Mouse (Mus musculus) left cerebral cortex, postnatal 14 days (tissue): ENCODE measurements at regions not wholly inside any gene's neighbourhood (a gene's known extent, or its start where the extent isn't known, plus 50 kb on each side); places are given as distances from the start of the nearest gene placed in this dataset.
A peak's percentile ranks its signal among the peaks of the same experiment; 100 is the strongest.
"Not testable (repeated sequence)": the region's sequence is repeated elsewhere in the genome, so short reads cannot be mapped to it uniquely, and the experiment has no call there.

Experiments used
- DNase-seq, 2 experiments: peaks; one replicate each; pipeline ENCODE4 v3.0.0; 2021 to 2022; ENCODE audit warnings: low spot score in 2 of 2, mixed read lengths in 1 of 2
- intact Hi-C: fragments of 180-260 bp; cut with DNase I; formaldehyde crosslinking; loops from one replicate; pipeline ENCODE4 v1.15.1; 2025

- intact Hi-C loops = loop anchor here (5.0 kb wide), 1 partner anchor 305 kb away; the partner anchor contains the start of gene Ajap1
- DNase-seq = no peak
These were observed 305.1 kb downstream of the Ajap1 start for GRCm38 (mm10) chr4:153177496-153177895.

- intact Hi-C loops = loop anchor here (5.0 kb wide), 1 partner anchor 307 kb away; the partner anchor contains the start of gene Ajap1
- no peak for DNase-seq
These were observed 307.0 kb downstream of the Ajap1 start for GRCm38 (mm10) chr4:153175660-153176059.

DNA sequence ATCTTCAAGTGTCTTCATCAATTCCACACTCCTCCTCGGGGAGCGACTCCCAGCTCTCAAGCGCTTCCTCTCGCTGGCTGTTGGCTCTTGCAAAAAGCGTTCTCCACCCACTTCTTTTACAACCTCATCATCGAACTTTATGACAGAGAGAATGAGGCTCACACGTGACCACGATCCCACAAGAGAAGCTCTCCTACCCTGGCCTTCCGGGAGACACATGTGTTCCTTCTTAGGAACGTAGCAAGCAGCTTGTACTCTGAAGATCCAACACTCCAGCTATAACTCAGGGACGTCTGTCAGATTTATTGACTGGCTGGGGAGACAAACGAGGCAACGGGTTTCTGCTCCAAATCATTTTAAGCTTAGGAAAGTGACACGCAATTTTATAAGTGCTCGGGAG lies 307.5 kb downstream of the Ajap1 start:
- intact Hi-C loops = loop anchor here (5.0 kb wide), 1 partner anchor 307 kb away; the partner anchor contains the start of gene Ajap1

GRCm38 (mm10) chr4:153169991-153170390 lies 312.6 kb downstream of the Ajap1 start:
- no peak for DNase-seq
- intact Hi-C loops = no loop called here

More for the DNA sequence above, 307.5 kb downstream of the Ajap1 start:
- DNase-seq = no peak

GRCm38 (mm10) chr4:153164810-153165209 lies 317.8 kb downstream of the Ajap1 start:
- DNase-seq = no peak
- intact Hi-C loops = no loop called here

DNA sequence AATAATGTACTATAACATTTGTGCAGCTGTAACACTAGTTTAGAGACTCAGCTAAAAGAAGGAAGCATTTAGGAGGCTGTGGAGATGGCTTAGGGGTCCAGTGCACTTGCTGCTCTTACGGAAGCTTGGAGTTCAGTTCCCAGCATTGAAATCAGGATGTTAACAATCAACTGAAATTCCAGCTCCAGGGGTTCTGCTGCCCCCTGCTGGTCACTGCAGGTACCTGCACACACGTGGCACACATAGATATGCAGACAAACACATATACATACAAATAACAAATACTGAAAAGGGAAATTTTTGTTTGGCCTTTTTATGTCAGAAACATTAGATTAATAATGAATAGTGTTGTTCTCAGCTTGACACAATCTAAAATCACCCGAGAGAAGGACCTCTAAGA lies 322.5 kb downstream of the Ajap1 start:
- intact Hi-C loops = no loop called here
- DNase-seq = no peak

GRCm38 (mm10) chr4:153157572-153157971 lies 325.0 kb downstream of the Ajap1 start:
- no peak for DNase-seq
- intact Hi-C loops = no loop called here

- intact Hi-C loops, DNase-seq: not testable (repeated sequence)
These were observed 329.7 kb downstream of the Ajap1 start for GRCm38 (mm10) chr4:153152923-153153322.

DNA sequence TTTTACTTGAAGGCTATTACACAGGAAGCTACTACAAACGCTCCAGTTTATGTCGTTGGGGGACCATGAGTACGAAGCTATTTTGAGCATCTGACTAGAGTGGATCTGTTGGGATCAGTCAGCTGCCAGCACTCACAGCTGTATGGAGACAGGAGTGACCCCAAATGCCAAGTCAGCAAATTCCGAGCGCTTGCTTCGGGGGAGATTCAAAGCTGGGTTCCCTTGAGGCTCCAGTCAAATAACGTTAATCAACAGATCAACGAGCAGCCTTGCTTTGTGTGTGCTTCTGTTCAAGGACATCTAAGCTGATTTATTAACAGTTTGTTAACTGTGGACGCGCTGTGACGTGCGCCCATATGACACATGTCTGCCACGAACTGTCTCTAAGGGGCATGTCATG lies 349.5 kb downstream of the Ajap1 start:
- DNase-seq = no peak
- intact Hi-C loops = no loop called here

- peak; percentile 48 to 49 for DNase-seq
- intact Hi-C loops = no loop called here
These were observed 353.3 kb downstream of the Ajap1 start for GRCm38 (mm10) chr4:153129345-153129744.

GRCm38 (mm10) chr4:153128162-153128561 lies 354.4 kb downstream of the Ajap1 start:
- intact Hi-C loops = no loop called here

DNA sequence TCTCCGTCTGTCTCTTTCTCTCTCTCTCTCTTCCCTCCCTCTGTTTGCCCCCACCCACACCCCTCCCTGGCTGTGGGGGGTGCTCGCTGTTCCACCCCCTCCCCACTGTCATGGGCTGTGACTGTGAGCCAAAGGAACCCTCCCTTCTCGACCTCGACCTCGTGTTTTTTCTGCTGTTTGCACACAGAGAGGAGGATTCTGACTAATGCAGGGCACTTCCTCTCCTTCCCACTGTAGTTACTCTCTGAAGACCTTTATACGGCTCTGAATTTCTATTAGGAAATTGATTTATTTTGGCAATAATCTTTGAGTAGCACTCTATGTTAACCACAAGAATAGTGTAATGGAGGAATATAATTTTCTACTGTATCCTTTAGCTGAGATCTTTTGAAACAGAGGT lies 362.1 kb downstream of the Ajap1 start:
- intact Hi-C loops = no loop called here
- no peak for DNase-seq

More at GRCm38 (mm10) chr4:153128162-153128561, 354.4 kb downstream of the Ajap1 start:
- no peak for DNase-seq

DNA sequence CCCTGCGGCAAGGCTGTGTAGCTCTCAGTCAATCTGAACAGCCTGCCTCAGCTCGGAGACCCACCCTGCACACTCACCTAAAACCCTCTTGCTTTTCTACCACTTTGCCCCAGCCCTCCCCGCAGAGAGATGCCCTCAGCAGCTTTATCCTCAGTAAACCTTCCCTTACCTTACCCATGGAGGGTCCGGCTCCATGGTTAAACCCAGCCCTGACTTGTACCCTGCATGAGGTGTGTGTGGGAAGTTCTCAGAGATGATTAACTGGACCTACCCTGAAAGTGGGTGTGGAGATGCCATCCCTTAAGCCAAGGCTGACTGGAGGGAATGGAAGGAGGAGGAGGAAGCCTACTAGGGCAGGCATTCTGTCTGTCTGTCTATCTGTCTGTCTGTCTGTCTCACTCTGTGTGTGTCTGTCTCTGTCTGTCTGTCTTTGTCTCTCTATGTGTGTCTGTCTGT lies 362.9 kb downstream of the Ajap1 start:
- intact Hi-C loops = no loop called here
- DNase-seq = no peak

DNA sequence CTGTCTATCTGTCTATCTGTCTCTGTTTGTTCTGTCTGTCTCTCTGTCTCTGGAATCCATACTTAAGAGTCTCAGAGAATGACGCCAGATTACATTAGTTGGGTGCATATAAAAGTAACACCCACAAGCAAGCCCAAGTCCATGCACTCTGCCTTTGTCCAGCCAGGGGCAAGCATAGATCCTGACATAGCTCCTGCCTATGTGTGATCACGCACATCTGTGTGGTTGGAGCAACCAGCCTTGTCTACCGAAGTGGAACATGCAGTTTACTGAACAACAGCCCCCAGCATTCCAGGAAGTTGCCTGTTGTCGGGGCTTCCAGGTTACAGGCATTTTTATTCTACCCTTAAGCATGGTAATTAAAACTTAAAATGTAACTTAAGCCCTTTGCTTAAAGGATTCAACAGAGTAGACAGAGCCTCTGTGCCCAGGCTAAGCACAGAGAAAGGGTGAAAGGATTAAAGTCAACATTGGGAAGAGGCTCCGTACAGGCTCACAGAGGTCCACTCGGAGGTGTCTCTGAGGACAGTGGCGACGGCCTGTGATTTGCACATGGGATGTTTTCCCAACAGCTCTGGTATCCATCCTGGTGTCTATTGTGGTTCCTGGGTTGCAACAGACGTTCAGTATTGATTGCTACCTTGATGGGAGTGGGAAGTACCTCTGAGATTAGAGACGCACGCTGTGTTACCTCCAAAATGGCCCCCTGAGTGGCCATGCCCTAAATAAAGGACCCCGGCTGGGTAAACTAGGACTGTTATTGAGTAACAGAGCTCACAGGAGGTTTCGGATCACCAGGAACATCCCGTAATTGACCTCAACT lies 363.6 kb downstream of the Ajap1 start:
- intact Hi-C loops = no loop called here

DNA sequence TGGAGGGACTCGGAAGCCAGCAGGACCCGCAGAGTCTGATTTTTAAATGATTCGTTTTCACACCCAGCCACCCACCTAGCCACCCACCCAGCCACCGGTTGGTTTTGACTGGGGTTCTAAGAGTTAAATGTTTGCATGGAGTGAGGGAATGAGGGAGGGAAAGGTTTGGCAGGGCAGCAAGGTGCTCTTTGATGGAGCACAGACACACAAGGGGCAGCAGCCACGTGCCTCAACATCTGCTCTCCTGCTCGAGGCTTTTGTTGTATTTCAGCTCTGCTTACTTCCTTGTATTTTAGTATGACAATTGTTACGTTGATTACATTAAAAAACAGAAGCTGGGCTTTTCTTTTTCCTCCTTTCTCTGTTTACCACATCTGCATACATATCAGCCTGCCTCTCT lies 367.6 kb downstream of the Ajap1 start:
- intact Hi-C loops = no loop called here
- no peak for DNase-seq

More for the DNA sequence above, 363.6 kb downstream of the Ajap1 start:
- no peak for DNase-seq

DNA sequence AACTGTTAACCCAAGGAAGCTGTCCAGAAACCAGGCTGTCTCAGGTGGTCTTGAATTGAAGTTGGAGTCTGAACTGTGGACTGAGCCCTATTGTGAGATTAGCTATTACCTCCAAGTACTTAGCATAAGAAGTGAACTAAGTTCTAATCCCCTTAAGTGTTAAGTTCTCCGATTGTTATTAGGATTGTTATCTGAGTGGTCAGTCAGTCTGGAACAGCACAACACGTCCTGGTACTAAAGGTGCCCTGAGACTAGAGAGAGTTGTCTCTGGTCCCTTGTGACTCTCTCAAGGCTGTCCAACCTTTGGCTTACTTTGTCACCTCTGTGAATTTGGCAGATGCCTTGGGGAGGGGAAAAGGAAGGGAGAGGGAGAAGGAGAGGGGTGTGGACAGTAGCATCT lies 369.0 kb downstream of the Ajap1 start:
- intact Hi-C loops = no loop called here
- no peak for DNase-seq

DNA sequence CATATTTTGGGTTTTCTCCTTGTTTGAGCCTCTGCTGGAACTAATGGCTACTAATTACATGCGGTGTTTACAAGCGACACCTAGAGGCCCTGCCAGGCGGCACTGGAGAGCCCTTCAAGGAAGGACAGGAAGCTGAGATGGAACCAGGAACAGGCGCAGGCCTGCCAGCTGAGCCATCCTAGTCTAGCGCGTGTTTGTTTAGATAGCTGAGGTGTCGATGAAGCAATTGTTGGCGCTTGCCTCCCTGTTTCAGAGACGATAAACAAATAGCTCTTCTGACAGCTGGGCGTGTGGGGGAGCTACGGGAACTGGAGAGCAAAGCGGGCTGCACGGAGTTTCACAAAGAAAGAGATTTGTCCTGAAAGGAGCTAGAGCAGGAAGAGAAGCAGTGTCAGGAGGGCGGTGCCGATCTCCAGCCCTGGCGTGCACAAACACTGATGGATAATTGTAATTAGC lies 372.3 kb downstream of the Ajap1 start:
- intact Hi-C loops = no loop called here
- peak; percentile 43 for DNase-seq

DNA sequence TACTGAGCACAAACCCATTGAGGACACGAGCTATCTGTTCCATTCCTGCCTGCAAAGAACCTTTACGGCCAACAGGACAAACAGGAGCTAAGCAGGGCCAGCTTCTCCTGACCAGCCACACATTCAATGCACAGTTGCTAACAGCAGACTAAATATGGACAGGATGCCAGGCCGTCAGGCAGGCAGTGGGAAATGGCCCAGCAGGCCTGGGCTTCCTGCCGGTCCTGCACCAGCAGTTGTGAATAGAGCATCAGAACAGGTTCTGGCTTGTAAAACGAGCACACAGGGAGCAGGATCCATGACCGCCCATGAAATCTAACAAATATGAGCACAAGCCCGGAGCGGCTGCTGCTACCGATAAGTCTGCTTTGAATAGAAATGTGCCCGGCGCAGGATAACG lies 384.0 kb downstream of the Ajap1 start:
- intact Hi-C loops = no loop called here
- DNase-seq = no peak

DNA sequence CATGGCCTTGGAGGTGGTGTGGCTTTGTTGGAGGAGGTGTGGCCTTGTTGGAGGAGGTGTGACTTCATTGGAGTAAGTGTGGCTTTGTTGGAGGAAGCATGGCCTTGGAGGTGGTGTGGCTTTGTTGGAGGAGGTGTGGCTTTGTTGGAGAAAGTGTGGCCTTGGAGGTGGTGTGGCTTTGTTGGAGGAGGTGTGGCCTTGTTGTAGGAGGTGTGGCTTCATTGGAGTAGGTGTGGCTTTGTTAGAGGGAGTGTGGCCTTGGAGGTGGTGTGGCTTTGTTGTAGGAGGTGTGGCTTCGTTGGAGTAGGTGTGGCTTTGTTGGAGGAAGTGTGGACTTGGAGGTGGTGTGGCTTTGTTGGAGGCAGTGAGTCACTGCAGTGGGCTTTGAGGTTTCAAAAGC lies 385.0 kb downstream of the Ajap1 start:
- intact Hi-C loops = no loop called here
- no peak for DNase-seq

GRCm38 (mm10) chr4:153093129-153093528 lies 389.5 kb downstream of the Ajap1 start:
- intact Hi-C loops = no loop called here
- DNase-seq = no peak

DNA sequence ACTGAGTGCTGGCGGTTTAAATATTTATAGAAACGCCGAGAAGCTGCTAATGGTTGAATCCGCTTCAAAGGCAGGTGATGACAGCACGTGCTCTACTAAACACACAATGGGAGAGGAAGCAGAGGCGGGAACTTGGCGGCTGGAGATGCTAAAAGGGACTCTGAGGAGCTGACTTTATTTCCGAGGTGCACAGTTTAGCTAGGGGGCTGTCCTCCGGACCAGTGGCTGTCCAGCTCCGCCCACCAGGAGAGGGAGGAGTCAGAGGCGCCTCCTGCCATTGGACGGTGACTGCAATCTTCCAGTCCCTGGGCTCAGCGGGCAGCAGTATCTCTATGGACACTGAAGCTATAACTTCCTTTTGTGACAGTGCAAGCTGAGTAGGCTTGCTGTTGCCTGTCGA lies 400.4 kb downstream of the Ajap1 start:
- intact Hi-C loops = no loop called here
- DNase-seq = no peak
